Mouse (Mus musculus) myocyte (in vitro differentiated cells): ENCODE results near the gene Eva1a. TPM values are rescaled to one million over a fixed set of nuclear protein-coding genes. Genes with fewer than 3 reads are reported as not detected.

ENCODE experiments used
- H3K27me3 ChIP-seq: one replicate; pipeline ENCODE4 v1.6.1; 2011; ENCODE audit not compliant: control insufficient read depth, insufficient read depth, insufficient read length
- H3K36me3 ChIP-seq: one replicate; pipeline ENCODE4 v1.6.1; 2011; ENCODE audit not compliant: control insufficient read depth, insufficient read depth
- H3K4me2 ChIP-seq: one replicate; pipeline ENCODE4 v1.6.1; 2011; ENCODE audit warnings: low read depth, control low read depth
- H3K4me3 ChIP-seq: one replicate; pipeline ENCODE4 v1.5.1; 2011; ENCODE audit warnings: mild to moderate bottlenecking, control low read depth, moderate library complexity
- H3K79me2 ChIP-seq: one replicate; pipeline ENCODE4 v1.6.1; 2011; ENCODE audit not compliant: control insufficient read depth, insufficient read depth
- H3ac ChIP-seq: one replicate; pipeline ENCODE4 v1.6.1; 2011; ENCODE audit not compliant: control insufficient read depth, insufficient read length
- CEBPB ChIP-seq: IDR thresholded peaks from 2 replicates; pipeline ENCODE4 v1.6.1; 2011; ENCODE audit warnings: mild to moderate bottlenecking, moderate library complexity; ENCODE audit not compliant: poor library complexity, insufficient read depth, severe bottlenecking
- E2F4 ChIP-seq: IDR thresholded peaks from one replicate; pipeline ENCODE4 v1.6.1; 2011; ENCODE audit warnings: mild to moderate bottlenecking, control low read depth, moderate library complexity; ENCODE audit not compliant: insufficient read depth
- MAX ChIP-seq: IDR thresholded peaks from one replicate; pipeline ENCODE4 v1.6.1; 2011; ENCODE audit warnings: low read depth, mild to moderate bottlenecking, control low read depth
- MYOD1 ChIP-seq, 3 experiments: IDR thresholded peaks; one replicate each; pipeline ENCODE4 v1.6.1; 2011; ENCODE audit warnings: control low read depth in 2 of 3, low read depth in 2 of 3, mild to moderate bottlenecking in 2 of 3, moderate library complexity in 1 of 3; ENCODE audit not compliant: insufficient read length in 2 of 3, control insufficient read depth in 1 of 3
- MYOG ChIP-seq, 3 experiments: IDR thresholded peaks; one replicate each; pipeline ENCODE4 v1.6.1; 2011; ENCODE audit warnings: control low read depth in 2 of 3, low read depth in 2 of 3, mild to moderate bottlenecking in 2 of 3; ENCODE audit not compliant: insufficient read length in 2 of 3, control insufficient read depth in 1 of 3, insufficient read depth in 1 of 3
- POLR2A ChIP-seq: IDR thresholded peaks from one replicate; pipeline ENCODE4 v1.6.1; 2011; ENCODE audit warnings: low read depth, mild to moderate bottlenecking, control low read depth, moderate library complexity; ENCODE audit not compliant: insufficient read length
- POLR2AphosphoS2 ChIP-seq: IDR thresholded peaks from one replicate; pipeline ENCODE4 v1.6.1; 2011; ENCODE audit warnings: low read depth, control low read depth; ENCODE audit not compliant: insufficient read length
- REST ChIP-seq: IDR thresholded peaks from one replicate; pipeline ENCODE4 v1.6.1; 2011; ENCODE audit warnings: mild to moderate bottlenecking, control low read depth, moderate library complexity; ENCODE audit not compliant: insufficient read depth, insufficient read length
- SRF ChIP-seq: IDR thresholded peaks from one replicate; pipeline ENCODE4 v1.6.1; 2011; ENCODE audit warnings: low read depth; ENCODE audit not compliant: control insufficient read depth, insufficient read length
- TCF12 ChIP-seq: IDR thresholded peaks from one replicate; pipeline ENCODE4 v1.6.1; 2011; ENCODE audit warnings: mild to moderate bottlenecking, control low read depth; ENCODE audit not compliant: poor library complexity, insufficient read depth, severe bottlenecking
- TCF3 ChIP-seq: IDR thresholded peaks from one replicate; pipeline ENCODE4 v1.6.1; 2011; ENCODE audit warnings: low read depth, control low read depth; ENCODE audit not compliant: insufficient read length
- USF1 ChIP-seq: IDR thresholded peaks from one replicate; pipeline ENCODE4 v1.6.1; 2011; ENCODE audit warnings: low read depth, mild to moderate bottlenecking, control low read depth, moderate library complexity
- polyA plus RNA-seq: library from polyadenylated mRNA; unstranded; fragments of >200 nt; fragmentation: generic; extraction: Trizol; gene quantifications from one replicate; pipeline ENCODE4 v1.2.1, GENCODE M21; 2012; ENCODE audit warnings: missing spikeins

Gene Eva1a
- polyA plus RNA-seq, 1 experiment, result 0.07 TPM

DNA sequence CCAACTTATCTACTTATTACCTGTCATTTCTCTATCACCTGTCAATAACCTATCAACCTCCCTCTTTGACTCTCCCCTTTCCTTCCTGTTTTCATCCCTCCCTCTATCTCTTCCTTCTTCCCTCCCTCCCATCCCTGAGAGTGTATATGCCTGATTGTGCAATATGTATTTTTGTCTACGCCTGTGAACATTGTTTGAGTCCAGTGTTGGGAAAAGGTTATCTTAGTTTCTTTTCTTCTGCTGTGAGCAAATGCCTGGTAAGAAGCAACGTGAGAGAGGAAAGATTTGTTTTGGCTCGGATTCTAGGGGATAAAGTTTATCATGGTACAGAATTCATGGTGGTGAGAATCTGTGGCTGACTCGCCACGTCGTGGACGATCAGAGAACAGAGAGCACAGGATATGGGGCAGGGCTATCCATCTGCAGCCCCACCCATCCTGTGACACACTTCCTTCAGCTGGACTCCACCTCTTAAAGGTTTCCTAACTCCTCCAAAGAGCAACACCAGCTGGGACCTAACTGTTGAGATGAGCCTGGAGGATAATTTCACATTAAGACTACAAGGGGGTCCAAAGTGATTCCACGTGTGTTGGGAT lies 44.6 kb downstream of the Eva1a start:
- Histone ChIP-seq H3K27me3 (no peaks in the 10 kb centered on the region), H3ac (no peak overlapping the region), H3K79me2 (no peaks in the 10 kb centered on the region), H3K4me2 (no peak overlapping the region), H3K36me3 (no peaks in the 10 kb centered on the region), H3K4me3 (no peak overlapping the region)
- TF ChIP-seq POLR2A (no peak), E2F4 (no peak), MYOG (IDR thresholded peaks at IDR 0.05; ENCODE audit: control insufficient read depth in 1 of 3, insufficient read depth in 1 of 3, insufficient read length in 2 of 3, low read depth in 2 of 3) (no peak), CEBPB (no peak), POLR2AphosphoS2 (no peak), USF1 (no peak), TCF12 (no peak), SRF (no peak), TCF3 (no peak), REST (no peak), MYOD1 (IDR thresholded peaks at IDR 0.05; ENCODE audit: control insufficient read depth in 1 of 3, insufficient read length in 2 of 3, low read depth in 2 of 3) (no peak), MAX (no peak)

DNA sequence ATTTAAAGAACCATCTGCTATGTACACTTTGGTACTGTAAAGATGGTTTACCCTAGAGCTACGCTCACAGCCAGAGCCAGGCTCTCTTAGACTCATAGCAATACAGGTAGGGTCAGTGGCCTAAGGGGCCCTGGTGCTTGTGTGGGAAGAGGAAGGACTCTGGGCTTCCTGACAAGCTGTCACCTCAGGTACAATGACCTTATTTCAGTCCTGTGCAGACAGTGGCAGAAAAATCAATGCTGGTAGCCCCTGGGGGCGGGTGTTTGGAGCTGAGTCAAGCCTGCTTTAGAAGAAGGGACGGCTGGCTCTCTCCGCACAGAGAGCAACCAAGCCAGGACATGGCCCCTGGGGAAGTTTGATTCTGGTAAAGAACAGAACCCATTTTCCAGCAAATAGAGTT lies 47.3 kb downstream of the Eva1a start:
- Histone ChIP-seq H3K27me3 (no peaks in the 10 kb centered on the region), H3K4me3 (no peak overlapping the region), H3K79me2 (no peaks in the 10 kb centered on the region), H3K4me2 (no peak overlapping the region), H3K36me3 (no peaks in the 10 kb centered on the region), H3ac (no peak overlapping the region)
- TF ChIP-seq TCF3 (no peak), CEBPB (no peak), MYOD1 (IDR thresholded peaks at IDR 0.05; ENCODE audit: control insufficient read depth in 1 of 3, insufficient read length in 2 of 3, low read depth in 2 of 3) (no peak), TCF12 (no peak), USF1 (no peak), E2F4 (no peak), SRF (no peak), POLR2A (no peak), MAX (no peak), POLR2AphosphoS2 (no peak), REST (no peak), MYOG (IDR thresholded peaks at IDR 0.05; ENCODE audit: control insufficient read depth in 1 of 3, insufficient read depth in 1 of 3, insufficient read length in 2 of 3, low read depth in 2 of 3) (no peak)

- Histone ChIP-seq H3K27me3 (no peaks in the 10 kb centered on the region), H3K36me3 (no peaks in the 10 kb centered on the region), H3ac (no peak overlapping the region), H3K79me2 (no peaks in the 10 kb centered on the region), H3K4me3 (no peak overlapping the region), H3K4me2 (no peak overlapping the region)
- TF ChIP-seq SRF, result no peak
- no peak for TF ChIP-seq MYOG (IDR thresholded peaks at IDR 0.05; ENCODE audit: control insufficient read depth in 1 of 3, insufficient read depth in 1 of 3, insufficient read length in 2 of 3, low read depth in 2 of 3)
- TF ChIP-seq MYOD1 (IDR thresholded peaks at IDR 0.05; ENCODE audit: control insufficient read depth in 1 of 3, insufficient read length in 2 of 3, low read depth in 2 of 3), result no peak
- no peak for TF ChIP-seq POLR2AphosphoS2
Observed at GRCm38 (mm10) chr6:82091773-82092172, 50.9 kb downstream of the Eva1a start.

GRCm38 (mm10) chr6:82097705-82098104 lies 56.9 kb downstream of the Eva1a start:
- Histone ChIP-seq H3K36me3 (no peaks in the 10 kb centered on the region), H3K27me3 (no peaks in the 10 kb centered on the region), H3K79me2 (no peaks in the 10 kb centered on the region), H3K4me3 (no peak overlapping the region), H3K4me2 (no peak overlapping the region), H3ac (no peak overlapping the region)
- TF ChIP-seq POLR2A (no peak), POLR2AphosphoS2 (no peak)

GRCm38 (mm10) chr6:82098456-82098855 lies 57.6 kb downstream of the Eva1a start:
- no peak overlapping the region for H3ac ChIP-seq
- H3K4me2 ChIP-seq, result no peak overlapping the region
- no peaks in the 10 kb centered on the region for H3K79me2 ChIP-seq
- H3K36me3 ChIP-seq, result no peaks in the 10 kb centered on the region
- H3K27me3 ChIP-seq, result no peaks in the 10 kb centered on the region
- no peak overlapping the region for H3K4me3 ChIP-seq
- TF ChIP-seq TCF3 (no peak), USF1 (no peak), POLR2A (no peak)

- no peak for TF ChIP-seq CEBPB
- no peaks in the 10 kb centered on the region for H3K27me3 ChIP-seq
- H3ac ChIP-seq, result no peak overlapping the region
- H3K79me2 ChIP-seq, result no peaks in the 10 kb centered on the region
- no peak overlapping the region for H3K4me3 ChIP-seq
- no peak overlapping the region for H3K4me2 ChIP-seq
- no peaks in the 10 kb centered on the region for H3K36me3 ChIP-seq
Observed at GRCm38 (mm10) chr6:82110473-82110872, 69.6 kb downstream of the Eva1a start.
